Mouse (Mus musculus) brain, embryonic 14.5 days (tissue): ENCODE data around the gene Sox5.

Source experiments
- CTCF ChIP-seq: fragments of 200-500 bp; IDR thresholded peaks from 2 replicates; pipeline ENCODE4 v1.5.1; 2012; ENCODE audit warnings: inconsistent platforms, mild to moderate bottlenecking, moderate library complexity, borderline replicate concordance; ENCODE audit not compliant: insufficient read depth, insufficient read length; ENCODE audit errors: extremely low read depth
- POLR2A ChIP-seq: fragments of 200-500 bp; IDR thresholded peaks from 2 replicates; pipeline ENCODE4 v1.6.1; 2012; ENCODE audit warnings: mild to moderate bottlenecking, inconsistent platforms, borderline replicate concordance; ENCODE audit not compliant: poor library complexity, insufficient read depth, insufficient read length, severe bottlenecking; ENCODE audit errors: extremely low read depth

GRCm38 (mm10) chr6:144168696-144169476, 612.9 kb downstream of the Sox5 start:
- no peak for TF ChIP-seq CTCF
- TF ChIP-seq POLR2A = no peak
